Mouse (Mus musculus) bone marrow macrophage, adult 2 months (primary cell): ENCODE measurements at regions not wholly inside any gene's neighbourhood (a gene's known extent, or its start where the extent isn't known, plus 50 kb on each side); places are given as distances from the start of the nearest gene placed in this dataset.

Source experiments
- CTCF ChIP-seq: IDR thresholded peaks from 2 replicates; pipeline ENCODE4 v1.5.1; 2012; ENCODE audit warnings: low read depth, mild to moderate bottlenecking, low read length, moderate library complexity
- POLR2A ChIP-seq: IDR thresholded peaks from 2 replicates; pipeline ENCODE4 v1.6.1; 2012; ENCODE audit warnings: mild to moderate bottlenecking, low read depth, low read length, borderline replicate concordance

- no peak for TF ChIP-seq POLR2A
- no peak for TF ChIP-seq CTCF
Observed at GRCm38 (mm10) chr9:113213930-113214329, 494.1 kb downstream of the Pdcd6ip start.
